Mouse (Mus musculus): ENCODE results near the gene Lrrtm4. TPM values are rescaled to one million over a fixed set of nuclear protein-coding genes. Genes with fewer than 3 reads are reported as not detected.

The Lrrtm4 gene
- polyA plus RNA-seq (2014; fragmentation: Nextera tagmentation; extraction: Ambion mirVana), result 4.1 and 4.4 TPM in 2 replicates

- H3K4me1 ChIP-seq (ENCODE audit: control insufficient read depth, insufficient read depth, low read length), result no peaks in the 10 kb centered on the region
- H3K36me3 ChIP-seq (ENCODE audit: control insufficient read depth, insufficient read depth, low read length), result no peaks in the 10 kb centered on the region
- WGBS, result 7% methylated on average over 6 of the region's 6 CpGs
- peak within 1 kb of the TSS; percentile 58 for H3K4me2 ChIP-seq
- H3K9ac ChIP-seq (ENCODE audit: low read length), result peak within 1 kb of the TSS; percentile 47
- no peaks in the 10 kb centered on the region for H3K9me3 ChIP-seq (ENCODE audit: control insufficient read depth, low read length)
- no peak within 1 kb of the TSS for H3K27ac ChIP-seq (ENCODE audit: low read depth, low read length)
- peak; percentile 92 for DNase-seq (ENCODE audit: low spot score, missing footprints)
- ATAC-seq (ENCODE audit: low FRiP score), result peak; percentile 78
- H3K4me3 ChIP-seq (ENCODE audit: low read depth, low read length), result peak within 1 kb of the TSS; percentile 37
- no peaks in the 10 kb centered on the region for H3K27me3 ChIP-seq (ENCODE audit: control insufficient read depth, insufficient read depth, low read length)
Measured at GRCm38 (mm10) chr6:80018765-80019164, at the start of gene Lrrtm4. Lrrtm4 (plus strand) TSS chr6:80018877.

GRCm38 (mm10) chr6:80019189-80019860, 648 bp downstream of the Lrrtm4 start:
- Histone ChIP-seq H3K9ac (ENCODE audit: low read length) (peak overlapping the region; percentile 47), H3K36me3 (ENCODE audit: control insufficient read depth, insufficient read depth, low read length) (no peaks in the 10 kb centered on the region), H3K27me3 (ENCODE audit: control insufficient read depth, insufficient read depth, low read length) (no peaks in the 10 kb centered on the region), H3K4me3 (ENCODE audit: low read depth, low read length) (peak overlapping the region; percentile 37), H3K4me2 (peak overlapping the region; percentile 58), H3K9me3 (ENCODE audit: control insufficient read depth, low read length) (no peaks in the 10 kb centered on the region), H3K27ac (ENCODE audit: low read depth, low read length) (no peak overlapping the region), H3K4me1 (ENCODE audit: control insufficient read depth, insufficient read depth, low read length) (no peaks in the 10 kb centered on the region)
- DNase-seq (ENCODE audit: low spot score, missing footprints) (peak; percentile 94), ATAC-seq (ENCODE audit: low FRiP score) (peak; percentile 81)
- under 1% methylated on average over 14 of the region's 14 CpGs for WGBS

- H3K27ac ChIP-seq (ENCODE audit: low read depth, low read length), result no peak overlapping the region
- H3K4me3 ChIP-seq (ENCODE audit: low read depth, low read length), result peak overlapping the region; percentile 37
- no peaks in the 10 kb centered on the region for H3K4me1 ChIP-seq (ENCODE audit: control insufficient read depth, insufficient read depth, low read length)
- no peaks in the 10 kb centered on the region for H3K9me3 ChIP-seq (ENCODE audit: control insufficient read depth, low read length)
- WGBS, result 5% methylated on average over 10 of the region's 10 CpGs
- H3K4me2 ChIP-seq, result peak overlapping the region; percentile 58
- ATAC-seq (ENCODE audit: low FRiP score) (peak; percentile 24), DNase-seq (ENCODE audit: low spot score, missing footprints) (no peak)
- H3K36me3 ChIP-seq (ENCODE audit: control insufficient read depth, insufficient read depth, low read length), result no peaks in the 10 kb centered on the region
- H3K27me3 ChIP-seq (ENCODE audit: control insufficient read depth, insufficient read depth, low read length), result no peaks in the 10 kb centered on the region
- H3K9ac ChIP-seq (ENCODE audit: low read length), result peak overlapping the region; percentile 47
Measured at GRCm38 (mm10) chr6:80019861-80020230, 1.2 kb downstream of the Lrrtm4 start.

- Histone ChIP-seq H3K36me3 (ENCODE audit: control insufficient read depth, insufficient read depth, low read length) (no peaks in the 10 kb centered on the region), H3K9me3 (ENCODE audit: control insufficient read depth, low read length) (no peaks in the 10 kb centered on the region), H3K27ac (ENCODE audit: low read depth, low read length) (no peak overlapping the region), H3K9ac (ENCODE audit: low read length) (no peak overlapping the region), H3K4me3 (ENCODE audit: low read depth, low read length) (no peak overlapping the region), H3K4me1 (ENCODE audit: control insufficient read depth, insufficient read depth, low read length) (no peaks in the 10 kb centered on the region), H3K27me3 (ENCODE audit: control insufficient read depth, insufficient read depth, low read length) (no peaks in the 10 kb centered on the region), H3K4me2 (no peak overlapping the region)
- ATAC-seq (ENCODE audit: low FRiP score) (no peak), DNase-seq (ENCODE audit: low spot score, missing footprints) (no peak)
Measured at GRCm38 (mm10) chr6:80056849-80057248, 38.2 kb downstream of the Lrrtm4 start.

GRCm38 (mm10) chr6:80078001-80078400, 59.3 kb downstream of the Lrrtm4 start:
- Histone ChIP-seq H3K4me3 (ENCODE audit: low read depth, low read length) (no peak overlapping the region), H3K27ac (ENCODE audit: low read depth, low read length) (no peak overlapping the region), H3K9ac (ENCODE audit: low read length) (no peak overlapping the region), H3K4me1 (ENCODE audit: control insufficient read depth, insufficient read depth, low read length) (no peaks in the 10 kb centered on the region), H3K36me3 (ENCODE audit: control insufficient read depth, insufficient read depth, low read length) (no peaks in the 10 kb centered on the region), H3K4me2 (no peak overlapping the region), H3K9me3 (ENCODE audit: control insufficient read depth, low read length) (no peaks in the 10 kb centered on the region), H3K27me3 (ENCODE audit: control insufficient read depth, insufficient read depth, low read length) (no peaks in the 10 kb centered on the region)
- ATAC-seq (ENCODE audit: low FRiP score), result no peak
- 91% methylated on average over 2 of the region's 2 CpGs for WGBS
- DNase-seq (ENCODE audit: low spot score, missing footprints), result no peak

DNA sequence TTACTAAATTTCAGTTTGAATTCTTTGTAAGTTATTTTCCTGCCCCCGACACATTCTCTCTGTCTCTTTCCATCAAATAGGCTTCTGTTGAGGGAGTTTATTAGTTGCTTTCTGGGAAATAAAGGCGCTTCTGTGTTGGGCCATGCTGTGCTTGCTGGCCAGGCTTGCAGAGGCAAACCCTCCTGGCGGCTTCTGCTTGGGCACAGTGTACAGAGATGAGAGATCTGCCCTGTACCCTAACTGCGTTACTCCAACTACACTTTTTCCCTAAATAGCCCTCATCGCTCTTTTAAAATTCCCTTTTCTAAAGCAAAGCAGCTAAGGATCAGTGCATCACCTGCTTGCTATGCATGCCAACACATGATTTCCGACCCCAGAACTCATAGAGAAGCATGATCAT, 60.6 kb downstream of the Lrrtm4 start:
- Histone ChIP-seq H3K4me3 (ENCODE audit: low read depth, low read length) (no peak overlapping the region), H3K4me2 (no peak overlapping the region), H3K27ac (ENCODE audit: low read depth, low read length) (no peak overlapping the region), H3K9me3 (ENCODE audit: control insufficient read depth, low read length) (no peaks in the 10 kb centered on the region), H3K27me3 (ENCODE audit: control insufficient read depth, insufficient read depth, low read length) (no peaks in the 10 kb centered on the region), H3K36me3 (ENCODE audit: control insufficient read depth, insufficient read depth, low read length) (no peaks in the 10 kb centered on the region), H3K9ac (ENCODE audit: low read length) (no peak overlapping the region), H3K4me1 (ENCODE audit: control insufficient read depth, insufficient read depth, low read length) (no peaks in the 10 kb centered on the region)
- no peak for ATAC-seq (ENCODE audit: low FRiP score)
- peak; percentile 44 for DNase-seq (ENCODE audit: low spot score, missing footprints)
- 80% methylated on average over 6 of the region's 6 CpGs for WGBS

DNA sequence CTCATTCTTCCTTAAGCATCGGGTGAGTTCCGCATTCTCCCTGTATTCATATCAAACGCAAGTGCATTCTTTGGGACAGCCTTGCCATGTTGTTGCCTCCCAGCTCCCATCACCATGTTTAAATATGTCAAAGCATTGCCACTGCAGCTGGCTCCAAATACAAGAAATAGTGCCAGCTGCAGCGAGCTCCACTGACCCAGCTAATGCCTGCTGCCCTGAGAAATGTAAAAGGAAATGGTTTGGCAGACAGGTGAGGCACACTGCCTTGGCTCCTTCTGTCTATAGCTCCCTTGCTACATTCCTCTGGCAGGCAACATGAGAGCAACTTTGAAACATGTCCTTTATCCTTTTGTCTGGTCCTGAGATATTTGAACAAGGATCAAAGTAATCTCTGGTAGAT, 76.2 kb downstream of the Lrrtm4 start:
- DNase-seq (ENCODE audit: low spot score, missing footprints) (no peak), ATAC-seq (ENCODE audit: low FRiP score) (no peak)
- Histone ChIP-seq H3K4me2 (no peak overlapping the region), H3K4me3 (ENCODE audit: low read depth, low read length) (no peak overlapping the region), H3K4me1 (ENCODE audit: control insufficient read depth, insufficient read depth, low read length) (no peaks in the 10 kb centered on the region), H3K36me3 (ENCODE audit: control insufficient read depth, insufficient read depth, low read length) (no peaks in the 10 kb centered on the region), H3K27ac (ENCODE audit: low read depth, low read length) (no peak overlapping the region), H3K27me3 (ENCODE audit: control insufficient read depth, insufficient read depth, low read length) (no peaks in the 10 kb centered on the region), H3K9me3 (ENCODE audit: control insufficient read depth, low read length) (no peaks in the 10 kb centered on the region), H3K9ac (ENCODE audit: low read length) (no peak overlapping the region)
- WGBS, result 91% methylated on average over 4 of the region's 4 CpGs

- DNase-seq (ENCODE audit: low spot score, missing footprints) (no peak), ATAC-seq (ENCODE audit: low FRiP score) (no peak)
- Histone ChIP-seq H3K36me3 (ENCODE audit: control insufficient read depth, insufficient read depth, low read length) (no peaks in the 10 kb centered on the region), H3K4me2 (no peak overlapping the region), H3K9me3 (ENCODE audit: control insufficient read depth, low read length) (no peaks in the 10 kb centered on the region), H3K27me3 (ENCODE audit: control insufficient read depth, insufficient read depth, low read length) (no peaks in the 10 kb centered on the region), H3K9ac (ENCODE audit: low read length) (no peak overlapping the region), H3K4me1 (ENCODE audit: control insufficient read depth, insufficient read depth, low read length) (no peaks in the 10 kb centered on the region), H3K27ac (ENCODE audit: low read depth, low read length) (no peak overlapping the region), H3K4me3 (ENCODE audit: low read depth, low read length) (no peak overlapping the region)
- WGBS, result 89% methylated on average over 2 of the region's 2 CpGs
Measured at GRCm38 (mm10) chr6:80105343-80105742, 86.7 kb downstream of the Lrrtm4 start.

GRCm38 (mm10) chr6:80105843-80106242, 87.2 kb downstream of the Lrrtm4 start:
- DNase-seq (ENCODE audit: low spot score, missing footprints), result no peak
- 89% methylated on average over 1 of the region's 1 CpGs for WGBS
- no peaks in the 10 kb centered on the region for H3K9me3 ChIP-seq (ENCODE audit: control insufficient read depth, low read length)
- no peak overlapping the region for H3K4me2 ChIP-seq
- H3K36me3 ChIP-seq (ENCODE audit: control insufficient read depth, insufficient read depth, low read length), result no peaks in the 10 kb centered on the region
- ATAC-seq (ENCODE audit: low FRiP score), result no peak
- H3K27me3 ChIP-seq (ENCODE audit: control insufficient read depth, insufficient read depth, low read length), result no peaks in the 10 kb centered on the region
- no peak overlapping the region for H3K4me3 ChIP-seq (ENCODE audit: low read depth, low read length)
- no peak overlapping the region for H3K9ac ChIP-seq (ENCODE audit: low read length)
- H3K4me1 ChIP-seq (ENCODE audit: control insufficient read depth, insufficient read depth, low read length), result no peaks in the 10 kb centered on the region
- H3K27ac ChIP-seq (ENCODE audit: low read depth, low read length), result no peak overlapping the region

Data from midbrain, embryonic 11.5 days (tissue).